Mouse (Mus musculus): ENCODE results near the gene Ddc. TPM values are rescaled to one million over a fixed set of nuclear protein-coding genes. Genes with fewer than 3 reads are reported as not detected.

Gene Ddc
- polyA plus RNA-seq (2012; ENCODE audit: low replicate concordance), result not detected in 2 replicates

GRCm38 (mm10) chr11:11897645-11898357 lies at the start of gene Ddc:
Gene Ddc (minus strand): TSS chr11:11898144.

GRCm38 (mm10) chr11:11808820-11809403 lies 89.0 kb downstream of the Ddc start, which contains the start of gene Fignl1:
Gene Fignl1 (minus strand): TSS chr11:11808962.

Other genes starting within 250 kb of the Ddc start
- gene Ikzf1, start 213.1 kb downstream of the Ddc start, polyA plus RNA-seq (2012; ENCODE audit: low replicate concordance), result 427 and 463 TPM in 2 replicates
- gene Fignl1, start 89.2 kb downstream of the Ddc start, polyA plus RNA-seq (2012; ENCODE audit: low replicate concordance), result 0.37 and 1.6 TPM in 2 replicates
- 4.9 and 89.3 TPM in 2 replicates for gene Grb10, start 140.5 kb upstream of the Ddc start, polyA plus RNA-seq (2012; ENCODE audit: low replicate concordance)

All from leukemia stem cell, adult 10-12 weeks (primary cell).